Mouse (Mus musculus): ENCODE data around the gene Cript.
A peak's percentile ranks its signal among the peaks of the same experiment; 100 is the strongest.

Cript gene

DNA sequence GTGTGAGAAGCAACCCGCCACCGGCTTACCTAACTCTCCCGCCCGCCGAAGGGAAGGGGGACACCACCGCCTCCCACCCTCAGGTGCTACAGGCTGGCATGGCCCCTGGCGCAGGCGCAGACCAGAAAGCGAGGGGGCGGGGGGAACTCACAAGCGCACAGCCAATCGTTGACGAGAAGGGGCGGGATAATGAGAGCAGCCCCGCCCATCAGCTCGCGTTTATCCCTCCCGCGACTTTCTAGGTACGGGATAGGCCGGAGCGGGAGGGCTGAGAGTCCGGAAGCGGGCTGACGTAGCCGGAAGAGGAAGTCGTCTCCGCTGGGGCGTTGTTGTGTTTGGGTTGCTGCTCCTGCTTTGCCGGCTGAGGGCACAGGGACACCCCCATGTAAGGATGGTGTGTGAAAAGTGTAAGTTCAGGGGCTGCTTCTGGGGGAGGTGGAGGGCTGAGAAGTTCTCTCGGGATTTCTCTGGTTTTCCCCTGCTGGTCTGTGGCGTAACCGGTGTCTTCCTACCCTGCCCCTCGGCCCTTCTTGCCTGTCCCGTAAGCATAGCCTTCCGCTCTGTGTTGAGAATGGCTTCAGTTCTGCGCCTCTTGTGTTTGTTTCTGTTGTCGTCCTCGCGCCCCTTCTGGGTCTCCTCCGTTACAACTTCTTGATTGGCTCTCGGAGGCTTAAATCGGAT is at the start of gene Cript, which contains the start of gene Pigf:
Gene Cript (plus strand): TSS at position 282 of the 681 bp plus-strand sequence.
Gene Pigf (minus strand): TSS at position 138 of the 681 bp plus-strand sequence.
- DNase-seq (ENCODE audit: inconsistent ontology term): peak; percentile 97

DNA sequence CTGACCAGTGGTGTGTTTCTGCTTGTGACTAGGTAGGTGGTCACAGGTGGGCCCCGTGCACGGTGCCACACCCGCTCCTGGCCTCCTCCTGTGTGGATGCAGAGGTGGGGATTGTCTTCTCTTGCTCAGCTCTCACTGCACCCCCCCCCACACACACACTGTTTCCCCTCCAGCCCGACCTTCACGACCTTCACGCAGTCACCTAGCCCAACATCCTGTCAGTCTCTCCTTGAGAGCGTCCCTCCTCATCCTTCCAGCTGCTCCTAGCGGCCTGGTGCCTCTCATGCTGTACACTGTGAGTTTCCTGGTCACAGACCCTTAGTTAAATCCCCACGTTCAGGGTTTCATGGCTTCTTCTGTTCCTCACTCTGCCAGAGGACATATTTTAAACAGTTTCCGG is 49.0 kb upstream of the Cript start:
- DNase-seq (ENCODE audit: inconsistent ontology term): no peak

DNA sequence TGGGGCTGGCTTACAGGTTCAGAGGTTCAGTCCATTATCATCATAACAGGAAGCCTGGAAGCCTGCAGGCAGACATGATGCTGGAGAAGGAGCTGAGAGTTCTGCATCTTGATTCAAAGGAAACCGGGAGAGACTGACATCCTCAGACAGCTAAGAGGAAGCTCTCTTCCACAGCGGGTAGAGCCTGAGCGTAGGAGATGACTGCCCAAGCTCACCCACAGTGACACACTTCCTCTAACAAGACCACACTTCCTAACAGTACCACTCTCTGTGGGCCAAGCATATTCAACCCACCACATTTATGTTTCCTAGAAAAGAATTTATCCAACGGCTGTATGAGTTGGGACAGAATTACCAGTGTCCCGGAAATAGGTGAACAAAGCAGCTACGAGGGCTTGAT is 46.9 kb upstream of the Cript start:
- no peak for DNase-seq (ENCODE audit: inconsistent ontology term)

DNA sequence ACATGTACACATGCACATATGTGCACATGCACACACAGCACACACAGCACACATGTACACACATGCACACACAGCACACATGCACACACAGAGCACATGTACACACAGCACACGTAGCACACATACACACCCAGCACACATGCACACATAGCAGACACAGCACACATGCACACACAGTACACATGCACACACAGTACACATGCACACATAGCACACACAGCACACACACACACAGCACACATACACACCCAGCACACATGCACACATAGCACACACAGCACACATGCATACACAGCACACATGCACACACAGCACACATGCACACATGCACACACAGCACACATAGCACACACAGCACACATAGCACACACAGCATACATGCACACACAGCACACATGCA is 44.1 kb upstream of the Cript start:
- DNase-seq (ENCODE audit: inconsistent ontology term): no peak

DNA sequence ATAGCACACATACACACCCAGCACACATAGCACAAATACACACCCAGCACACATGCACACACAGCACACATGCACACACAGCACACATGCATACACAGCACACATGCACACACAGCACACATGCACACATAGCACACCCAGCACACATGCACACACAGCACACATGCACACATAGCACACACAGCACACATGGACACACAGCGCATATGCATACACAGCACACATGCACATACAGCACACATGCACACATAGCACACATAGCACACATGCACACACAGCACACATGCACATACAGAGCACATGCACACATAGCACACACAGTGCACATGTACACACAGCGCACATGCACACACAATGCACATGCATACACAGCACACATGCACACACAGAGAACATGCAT is 43.6 kb upstream of the Cript start:
- DNase-seq (ENCODE audit: inconsistent ontology term): no peak

DNA sequence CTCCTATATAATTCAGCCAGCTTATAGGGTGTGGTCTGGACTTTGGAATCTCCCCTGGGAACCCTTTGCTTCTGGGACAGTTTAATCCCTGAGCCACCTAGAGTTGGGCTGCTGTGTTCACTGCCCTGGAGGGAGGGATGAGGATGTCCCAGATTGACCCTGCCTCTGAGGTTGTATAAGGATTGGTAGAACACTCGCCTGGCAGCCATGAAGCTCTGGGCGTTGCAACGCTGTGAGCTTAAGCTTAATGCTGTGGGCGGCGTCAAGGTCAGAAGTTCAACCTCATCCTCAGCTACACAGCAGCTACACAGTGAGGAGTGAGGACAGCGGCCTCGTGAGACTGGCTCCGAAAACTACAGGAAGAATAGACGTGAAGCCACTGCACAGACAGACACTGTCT is 42.9 kb upstream of the Cript start:
- DNase-seq (ENCODE audit: inconsistent ontology term): no peak

DNA sequence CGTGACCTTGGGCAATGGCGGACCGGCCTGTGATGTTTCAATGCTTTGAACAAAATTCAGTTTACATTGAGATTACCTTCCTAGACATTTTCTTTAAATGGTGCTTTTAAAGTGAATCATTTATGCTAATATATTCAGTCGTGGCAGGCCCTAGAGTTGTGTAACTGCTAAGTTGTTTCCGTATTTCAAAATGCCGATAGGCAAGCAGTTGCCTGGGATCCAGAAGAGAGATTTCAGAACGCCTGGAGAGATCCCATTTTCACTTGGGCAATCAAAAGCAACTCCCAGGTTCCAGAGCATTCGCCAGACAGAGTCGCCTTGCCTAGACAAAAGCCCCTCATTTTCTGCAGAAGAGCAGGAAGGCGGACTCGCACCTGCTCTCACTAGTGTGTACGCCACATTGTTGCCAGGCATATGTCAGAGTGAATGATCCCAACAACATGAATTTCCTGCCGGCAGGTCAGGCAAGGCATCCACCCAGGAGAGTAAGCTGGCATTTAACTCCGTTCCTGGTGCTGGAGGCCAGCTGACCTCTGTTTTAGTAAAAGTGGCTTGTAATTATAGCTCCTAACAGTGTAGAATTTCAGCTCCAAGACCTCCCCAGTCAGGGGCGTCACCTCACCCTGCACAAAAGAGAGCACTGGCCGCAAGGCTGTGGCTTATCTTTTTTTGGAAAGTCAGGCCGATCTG is 38.8 kb upstream of the Cript start:
- DNase-seq (ENCODE audit: inconsistent ontology term): peak; percentile 44

DNA sequence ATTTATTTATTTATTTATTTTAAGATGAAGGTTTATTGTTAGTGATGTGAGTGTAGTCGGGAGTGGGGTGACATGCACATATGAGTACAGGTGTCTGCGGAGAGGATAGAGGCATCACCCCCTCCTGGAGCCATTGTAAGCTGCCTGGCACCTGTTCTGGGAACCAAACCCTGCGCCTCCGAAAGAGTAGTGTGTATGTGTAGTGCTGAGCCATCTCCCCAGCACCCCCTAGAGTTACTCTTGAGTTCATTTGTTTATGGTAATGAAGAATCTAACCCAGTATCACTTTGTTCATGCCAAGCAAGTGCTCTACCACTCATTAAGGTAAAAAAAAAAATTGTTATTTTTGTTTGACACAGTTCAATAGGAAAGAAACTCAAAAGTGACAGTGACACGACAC is 37.2 kb upstream of the Cript start:
- no peak for DNase-seq (ENCODE audit: inconsistent ontology term)

DNA sequence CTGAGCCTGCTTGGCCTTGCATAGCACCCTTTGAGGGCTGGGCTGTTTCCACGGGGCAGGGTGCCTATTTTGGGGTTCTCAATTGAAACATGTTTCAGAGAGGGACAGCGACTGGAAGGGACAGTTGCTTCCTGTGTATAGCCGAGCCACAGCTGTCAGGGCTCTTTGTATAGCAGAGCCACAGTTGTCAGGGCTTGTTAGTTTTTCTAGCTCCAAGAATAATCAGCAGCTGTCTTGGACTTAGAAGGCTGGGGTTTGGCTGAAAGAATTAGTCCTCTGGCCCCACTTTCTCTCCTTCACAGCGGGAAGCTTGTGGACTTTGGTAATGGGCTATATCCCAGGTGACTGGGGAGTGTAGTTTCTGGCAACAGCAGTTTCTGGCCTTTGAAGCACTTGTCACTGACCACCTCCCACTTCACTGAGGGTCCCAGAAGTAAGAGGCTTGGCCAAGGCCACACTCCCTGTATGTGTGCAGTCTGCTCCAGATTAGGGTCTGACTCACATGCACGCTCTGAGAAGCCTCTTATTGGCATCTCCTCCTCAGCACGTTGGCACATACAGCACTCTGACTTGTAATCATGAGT is 36.7 kb upstream of the Cript start:
- peak; percentile 61 for DNase-seq (ENCODE audit: inconsistent ontology term)

DNA sequence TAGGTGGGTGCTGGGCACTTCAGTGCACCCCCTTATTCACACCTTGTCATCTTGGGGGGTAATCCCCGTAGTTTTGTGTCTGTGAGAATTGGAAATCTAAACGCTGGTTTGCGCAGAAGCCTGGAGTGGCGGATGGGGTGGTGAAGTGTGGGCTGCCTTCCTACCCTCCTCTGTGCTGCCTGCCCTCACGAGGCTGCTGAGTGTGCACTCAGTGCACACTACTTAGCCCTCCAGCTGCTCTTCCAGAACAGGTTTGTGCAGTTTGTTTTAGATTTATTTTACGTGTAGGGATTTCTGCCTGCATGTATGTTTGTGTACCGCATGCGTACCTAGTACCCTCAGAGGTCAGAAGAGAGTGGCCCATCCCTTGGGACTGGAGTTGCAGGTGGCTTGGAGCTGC is 34.0 kb upstream of the Cript start:
- DNase-seq (ENCODE audit: inconsistent ontology term): no peak

DNA sequence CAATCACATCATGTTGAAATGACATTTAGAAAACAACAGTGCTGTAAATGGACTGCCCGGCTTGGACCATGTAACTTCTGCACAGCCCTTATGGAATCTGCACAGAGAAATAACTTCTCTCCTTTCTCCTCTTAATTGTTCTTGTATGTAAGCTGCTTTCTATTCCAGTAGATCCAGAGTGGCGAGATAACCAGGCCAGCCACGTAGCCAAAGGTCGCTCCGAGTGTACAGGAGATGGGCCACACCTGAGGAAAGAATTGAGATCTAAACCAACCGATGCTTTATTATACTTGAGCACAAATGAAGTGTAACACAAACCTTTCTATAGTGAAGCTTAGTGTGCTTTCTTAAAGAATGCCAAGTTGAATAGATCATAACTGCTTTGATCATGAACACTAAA is 28.0 kb upstream of the Cript start:
- DNase-seq (ENCODE audit: inconsistent ontology term): no peak

DNA sequence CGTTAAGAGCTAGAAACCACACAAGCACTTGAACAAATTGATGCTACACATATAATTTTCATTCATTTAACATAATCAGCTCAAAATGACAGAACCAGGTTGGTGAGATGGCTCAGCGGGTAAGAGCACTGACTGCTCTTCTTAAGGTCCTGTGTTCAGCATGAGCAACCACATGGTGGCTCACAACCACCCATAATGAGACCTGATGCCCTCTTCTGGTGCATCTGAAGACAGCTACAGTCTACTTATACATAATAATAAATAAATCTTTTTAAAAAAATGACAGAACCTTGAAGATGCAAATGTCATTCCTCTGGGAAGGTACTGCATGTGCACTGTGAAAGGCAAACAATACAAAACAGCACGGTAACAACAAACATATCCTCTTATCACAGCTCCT is 16.4 kb upstream of the Cript start:
- no peak for DNase-seq (ENCODE audit: inconsistent ontology term)

DNA sequence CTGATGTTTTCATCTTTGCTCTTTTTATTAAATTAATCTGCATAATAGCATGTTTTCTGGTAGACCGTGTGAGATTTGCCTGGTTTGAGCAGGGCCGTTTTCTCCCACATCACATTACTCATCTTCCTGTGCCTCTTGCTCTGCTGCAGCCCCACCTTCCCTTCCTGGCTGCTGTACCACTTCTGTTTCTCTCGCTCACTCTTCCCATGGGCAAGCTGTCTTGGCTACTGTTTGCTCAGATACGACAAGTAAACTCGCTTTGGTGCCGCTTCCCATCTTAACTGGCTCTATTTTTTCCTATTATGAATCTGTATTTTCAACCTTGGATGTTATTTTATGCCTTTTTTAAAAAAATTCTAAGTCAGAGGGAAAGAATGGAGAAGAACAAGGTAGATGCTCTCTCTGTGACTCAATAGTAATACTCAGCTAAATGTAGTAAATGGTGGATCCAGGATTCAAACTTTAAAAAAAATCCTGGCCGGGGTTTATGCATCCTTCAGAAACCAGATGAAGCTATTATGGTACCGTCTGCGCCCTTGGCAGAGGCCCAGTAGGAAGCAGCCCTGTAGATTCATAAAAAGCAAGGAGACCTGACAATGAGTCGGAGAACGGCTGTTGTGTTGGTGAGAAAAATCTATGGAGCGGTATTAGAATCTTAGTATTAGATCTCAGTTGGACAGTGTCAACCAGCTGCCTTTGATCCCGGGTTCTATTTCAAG is 13.9 kb upstream of the Cript start:
- DNase-seq (ENCODE audit: inconsistent ontology term): no peak

DNA sequence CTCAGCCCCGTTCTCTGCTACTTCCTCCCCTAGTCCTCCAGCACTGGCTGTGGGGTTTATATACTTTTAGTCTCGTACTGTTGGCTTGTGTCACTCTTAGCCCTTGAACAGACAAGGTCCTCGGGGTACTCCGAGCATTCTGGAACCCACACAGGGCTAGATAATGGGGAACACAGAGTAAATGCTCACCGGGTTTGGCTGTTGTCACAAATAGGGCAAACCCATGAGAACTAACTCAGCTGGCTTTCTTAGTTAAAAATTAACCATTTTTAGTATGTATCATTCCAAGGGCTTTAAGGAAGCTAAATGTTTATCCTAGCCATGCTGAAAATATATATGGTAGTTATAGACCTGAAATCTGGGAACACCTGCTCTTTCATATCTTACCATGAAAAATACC is 5.7 kb upstream of the Cript start:
- no peak for DNase-seq (ENCODE audit: inconsistent ontology term)

DNA sequence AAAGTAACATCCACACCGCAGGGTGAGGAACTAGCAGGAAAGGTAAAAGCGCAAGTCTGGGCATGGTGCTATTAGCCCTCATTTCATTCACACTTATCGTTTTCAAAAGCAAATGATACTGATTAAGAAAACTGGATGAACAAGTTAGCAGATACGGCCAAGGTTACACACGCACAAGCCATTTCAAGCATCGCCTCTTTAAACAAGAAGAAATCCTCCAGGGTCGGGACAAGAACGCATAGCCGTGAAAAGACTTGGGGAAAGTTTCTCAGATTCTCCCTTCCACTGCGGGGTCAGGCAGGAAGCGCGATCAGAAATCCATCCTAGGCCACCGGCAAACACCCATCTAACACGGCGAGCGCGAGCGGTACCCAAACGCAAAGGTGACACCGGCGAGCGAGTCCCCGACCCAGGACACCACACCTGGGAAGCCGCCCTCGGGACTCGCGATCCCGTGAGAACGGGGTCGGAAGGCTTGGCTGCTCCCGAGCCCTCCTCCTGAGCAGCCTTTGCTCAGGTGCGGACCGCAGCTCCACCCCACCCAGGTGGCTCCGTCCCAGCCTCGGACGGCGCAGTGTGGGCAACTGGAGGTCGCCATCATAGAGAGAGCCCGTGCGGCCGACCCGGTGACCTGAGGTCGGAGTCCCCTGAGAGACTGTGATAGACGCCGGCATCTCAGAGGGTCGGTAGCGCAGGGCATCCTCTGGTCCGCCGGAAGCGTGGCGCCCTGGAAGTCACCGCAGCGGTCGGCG is 683 bp upstream of the Cript start:
- DNase-seq (ENCODE audit: inconsistent ontology term): peak; percentile 26

DNA sequence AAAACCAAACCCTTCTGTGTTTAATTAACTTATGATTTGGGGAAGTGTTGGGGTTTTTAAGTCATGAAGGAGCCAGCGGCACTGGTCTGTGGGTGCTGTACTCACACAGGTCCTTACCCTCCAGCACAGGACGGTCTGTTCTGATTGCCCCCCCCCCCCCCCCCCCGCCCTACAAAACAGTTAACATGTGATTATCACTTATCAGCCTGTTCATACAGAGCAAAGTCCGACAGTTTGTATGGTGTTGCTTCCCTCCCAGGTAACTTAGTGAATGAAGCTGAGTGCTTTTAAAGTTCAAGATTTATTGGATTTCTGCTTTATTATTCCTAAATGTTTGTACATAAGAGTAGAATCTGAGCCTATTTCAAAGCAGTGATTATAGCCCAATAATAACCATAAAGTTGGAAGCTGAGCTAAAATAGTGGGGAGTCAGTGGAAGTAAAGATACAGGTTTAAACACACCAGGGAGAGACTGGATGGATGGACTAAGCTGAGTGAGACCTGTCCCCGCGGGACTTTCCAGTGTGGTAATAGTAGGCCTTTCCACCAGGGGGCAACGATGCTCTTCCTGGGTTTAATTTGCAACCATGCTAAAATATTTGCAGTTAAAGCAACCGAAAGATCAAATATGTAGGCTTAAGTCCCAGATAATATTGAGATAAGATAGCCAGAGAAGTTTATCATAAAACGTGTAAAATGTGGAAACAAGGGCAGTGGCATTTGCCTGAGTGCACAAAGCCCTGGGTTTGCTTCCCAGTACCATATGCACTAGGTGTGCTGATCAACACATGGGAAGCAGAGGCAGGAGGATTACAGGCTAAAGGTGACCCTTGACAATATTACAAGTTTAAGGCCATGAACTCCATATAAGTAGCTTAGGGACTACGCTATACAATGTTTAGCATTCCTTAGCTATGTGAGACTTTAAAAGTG is 11.1 kb downstream of the Cript start:
- peak; percentile 29 for DNase-seq (ENCODE audit: inconsistent ontology term)

DNA sequence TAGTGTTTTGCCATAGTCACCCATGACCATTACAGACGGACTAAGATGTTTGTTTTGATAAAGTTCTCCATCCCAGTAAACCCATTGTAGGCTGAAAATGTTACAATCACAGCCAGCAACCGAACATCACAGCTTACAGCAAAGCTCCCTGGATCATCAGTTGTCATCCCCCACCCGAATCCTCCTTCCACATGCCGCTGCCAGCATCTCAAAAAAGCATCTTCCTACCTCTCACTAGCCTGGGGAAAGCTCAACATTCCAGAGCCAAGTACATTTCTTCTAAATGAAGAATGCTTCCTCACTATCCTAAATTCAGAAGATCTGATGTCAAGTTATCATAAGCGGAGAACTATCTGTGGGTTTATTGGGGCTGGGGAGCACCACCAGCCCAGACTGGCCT is 13.1 kb downstream of the Cript start:
- no peak for DNase-seq (ENCODE audit: inconsistent ontology term)

DNA sequence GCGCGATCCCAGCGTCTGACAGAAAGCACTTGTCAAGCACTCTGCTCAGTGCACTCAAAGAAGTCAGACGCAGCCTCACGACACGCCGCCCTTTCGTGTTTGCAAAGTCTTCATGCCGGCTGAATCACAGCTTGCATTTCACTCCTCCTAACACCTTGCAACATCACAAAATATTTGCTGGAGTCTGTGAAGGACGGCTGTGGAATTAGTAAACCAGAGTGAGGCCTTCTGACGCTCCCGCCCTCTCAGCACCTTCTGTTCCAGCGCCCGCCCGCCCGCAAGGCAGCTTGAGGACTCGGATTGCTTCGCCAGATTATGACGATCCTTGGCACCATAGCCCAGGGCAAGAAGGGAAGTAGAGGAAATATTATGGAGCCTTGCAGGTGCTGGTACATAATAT is 16.4 kb downstream of the Cript start:
- no peak for DNase-seq (ENCODE audit: inconsistent ontology term)

DNA sequence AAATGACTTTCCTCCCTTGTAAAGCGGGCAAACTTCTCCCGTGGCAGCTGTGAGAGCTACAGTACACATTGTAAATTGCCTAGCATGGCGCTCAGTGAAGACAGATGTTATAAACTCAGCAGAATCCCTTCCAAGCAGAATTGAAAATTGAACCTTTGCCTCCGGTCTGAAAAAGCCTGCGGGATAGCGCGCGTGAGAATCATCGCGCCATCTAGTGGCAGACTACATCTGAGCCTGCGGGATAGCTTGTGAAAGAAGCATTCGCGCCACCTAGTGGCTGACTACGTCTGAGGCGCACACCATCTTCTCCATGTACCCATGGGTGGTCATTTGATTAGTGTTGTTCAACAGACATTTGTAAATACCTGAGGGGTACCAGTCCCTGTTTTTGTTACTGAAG is 19.0 kb downstream of the Cript start:
- DNase-seq (ENCODE audit: inconsistent ontology term): peak; percentile 61

DNA sequence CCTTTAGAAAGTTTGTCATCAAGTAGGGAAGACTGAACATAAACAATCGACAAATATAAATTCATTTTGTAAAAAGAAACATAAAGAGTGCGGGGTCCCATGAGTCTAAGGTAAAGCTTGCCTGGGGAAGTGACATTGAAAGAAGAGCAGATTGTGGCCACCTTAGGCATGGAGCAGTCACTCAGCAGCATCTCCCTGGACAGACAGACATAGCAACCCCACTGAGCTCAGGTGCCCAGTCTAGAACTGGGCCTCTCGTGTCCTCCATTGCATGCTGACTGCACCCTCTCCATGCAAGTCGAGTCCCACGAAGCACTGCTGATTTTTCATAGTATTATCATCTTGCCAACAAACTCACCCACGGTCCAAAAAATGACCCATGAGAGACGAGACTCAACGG is 19.4 kb downstream of the Cript start:
- no peak for DNase-seq (ENCODE audit: inconsistent ontology term)

DNA sequence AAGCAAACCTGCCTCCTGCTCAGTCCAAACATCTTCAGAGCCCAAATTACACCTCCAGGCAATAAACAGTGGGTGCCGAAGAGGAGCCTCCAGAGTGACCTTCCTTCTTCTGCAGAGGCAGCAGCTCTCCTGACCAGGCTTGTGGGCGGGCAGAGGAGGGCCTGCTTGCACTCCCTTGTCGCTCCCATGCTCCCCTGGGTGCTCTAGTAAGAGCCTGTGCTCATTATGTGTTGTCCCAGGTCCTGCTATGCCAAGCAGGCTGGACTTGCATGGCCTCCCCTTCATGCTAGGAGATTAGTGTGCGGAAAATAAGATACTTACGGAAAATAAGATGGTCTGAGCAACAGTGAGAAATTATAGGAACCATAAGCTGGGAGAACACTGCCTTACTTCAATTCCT is 24.3 kb downstream of the Cript start:
- DNase-seq (ENCODE audit: inconsistent ontology term): no peak

Measured in Muller cell, postnatal 12 days (primary cell).